ENCODE assay signal across 24 mouse cellular contexts in genomic region chr9:31298751-31299150, GRCm38 (mm10). TPM values are rescaled to one million over a fixed set of nuclear protein-coding genes. Genes with fewer than 3 reads are reported as not detected.
DNase-seq lines count a peak whose midpoint lies in the region; ATAC-seq and TF ChIP-seq lines count a peak whose summit lies in the region.
"Had no signal": no experiment of that assay in that cellular context is flagged by ENCODE, and none has a peak within 500 bp of the region (broad histone marks: within the 10 kb centered on the region; RNA-seq: fewer than 3 reads in every experiment).

No protein-coding gene starts in this region.

- H3K4me1 ChIP-seq in liver, adult 2 months (ENCODE audit: control insufficient read depth, insufficient read depth, low read length): peaks cover 24% of the 10 kb centered on the region
- peaks cover 68% of the 10 kb centered on the region for H3K4me1 ChIP-seq in liver, embryonic 12.5 days
- H3K4me1 ChIP-seq: embryonic facial prominence, embryonic 12.5 days; limb, embryonic 15.5 days had no signal

- no peak overlapping the region for H3K4me2 ChIP-seq in liver, embryonic 12.5 days
- H3K4me2 ChIP-seq: embryonic facial prominence, embryonic 12.5 days; heart, embryonic 11.5 days; hindbrain, embryonic 14.5 days; limb, embryonic 15.5 days; midbrain, embryonic 11.5 days had no signal

- no peaks in the 10 kb centered on the region for H3K36me3 ChIP-seq in liver, adult 2 months (ENCODE audit: control insufficient read depth, insufficient read depth, low read length)
- H3K36me3 ChIP-seq in liver, embryonic 12.5 days: no peaks in the 10 kb centered on the region
- H3K36me3 ChIP-seq: embryonic facial prominence, embryonic 12.5 days; limb, embryonic 10.5 days; limb, embryonic 15.5 days had no signal

- peak; percentile 72 for ATAC-seq in cerebellum, adult (ENCODE audit: insufficient number of reproducible peaks, low FRiP score, low TSS enrichment)
- no peak for ATAC-seq in liver, embryonic 12.5 days
- ATAC-seq: forebrain, embryonic 14.5 days; intestine, postnatal 0 days; liver, postnatal 0 days; midbrain, embryonic 16.5 days had no signal

- peak overlapping the region; percentile 55 for H3K27ac ChIP-seq in liver, adult 2 months (replicated peaks; ENCODE audit: insufficient read depth, low read depth, low read length)
- H3K27ac ChIP-seq in liver, embryonic 12.5 days: no peak overlapping the region; the same call in 1 of the 2 replicates
- H3K27ac ChIP-seq: embryonic facial prominence, embryonic 12.5 days; hindbrain, embryonic 14.5 days; limb, embryonic 10.5 days; limb, embryonic 15.5 days had no signal

- WGBS in liver, adult 2 months: 51% methylated on average over 6 of the region's 6 CpGs
- WGBS in liver, embryonic 12.5 days (ENCODE audit: insufficient replicate concordance): 75% methylated on average over 6 of the region's 6 CpGs

- TF ChIP-seq CTCF in liver, adult 2 months (IDR thresholded peaks at IDR 0.05; ENCODE audit: low read depth, low read length): no peak

- peaks cover 11% of the 10 kb centered on the region; the same call in 1 of the 2 replicates for H3K79me2 ChIP-seq in liver, adult 2 months (ENCODE audit: control insufficient read depth, insufficient read depth, low read length)

- no peaks in the 10 kb centered on the region for H3K9me3 ChIP-seq in liver, embryonic 12.5 days (replicated peaks)
- H3K9me3 ChIP-seq: embryonic facial prominence, embryonic 12.5 days; limb, embryonic 10.5 days; limb, embryonic 15.5 days had no signal

- H3K4me3 ChIP-seq in liver, adult 2 months (ENCODE audit: insufficient read depth, low read depth, low read length): no peak overlapping the region
- H3K4me3 ChIP-seq in liver, embryonic 12.5 days: no peak overlapping the region
- H3K4me3 ChIP-seq: embryonic facial prominence, embryonic 12.5 days; limb, embryonic 10.5 days; limb, embryonic 15.5 days had no signal

- no peaks in the 10 kb centered on the region for H3K27me3 ChIP-seq in liver, adult 2 months (ENCODE audit: control insufficient read depth, insufficient read depth, low read length)
- no peaks in the 10 kb centered on the region for H3K27me3 ChIP-seq in liver, embryonic 12.5 days (replicated peaks)
- H3K27me3 ChIP-seq: embryonic facial prominence, embryonic 12.5 days; limb, embryonic 15.5 days had no signal

- no peak overlapping the region for H3K9ac ChIP-seq in liver, adult 2 months (ENCODE audit: low read depth, low read length)
- H3K9ac ChIP-seq in liver, embryonic 12.5 days: no peak overlapping the region
- H3K9ac ChIP-seq: embryonic facial prominence, embryonic 12.5 days; hindbrain, embryonic 14.5 days; limb, embryonic 15.5 days; liver, postnatal 0 days had no signal

- no peak for DNase-seq in cerebellum, postnatal 10 days
- DNase-seq in liver, adult 2 months (ENCODE audit: extremely low read depth, low read depth, low spot score): peak; percentile 78
- DNase-seq in cerebellum, adult 9-10 months: peak; percentile 78
- DNase-seq in right cerebral cortex, adult 2 months (ENCODE audit: low spot score in 2 of 2): no peak
- DNase-seq: B cell, adult 2 months; embryo, embryonic 11 days; gastrocnemius, postnatal 14 days; kidney, postnatal 14 days; layer of hippocampus, adult 9-11 months; liver, postnatal 0 days; lung, postnatal 36 days; thymus, adult 2 months; thymus, postnatal 4 days had no signal

- no peak for TF ChIP-seq POLR2A in liver, adult 2 months (IDR thresholded peaks at IDR 0.05; ENCODE audit: extremely low read depth, insufficient read depth, low read length)

RNA-seq across cellular contexts. Expression of gene Prdm10, which starts 18.4 kb away (rescaled TPM):
- total RNA-seq in liver, adult 2 months (2014; rRNA removed): 2.7 and 3.6 TPM in 2 replicates
- 4.5 and 4.8 TPM in 2 replicates for polyA plus RNA-seq in liver, adult 2 months (2012; rRNA removed)
- 4.1 and 4.7 TPM in 2 replicates for polyA plus RNA-seq in liver, embryonic 12.5 days (2016; fragmentation: Nextera tagmentation; extraction: Ambion mirVana)

Comparison
In these comparisons a context has a peak if more than half of its experiments do, and no peak if none do; other contexts are left out.
1. DNase-seq: peak in liver, adult 2 months (single experiment) and cerebellum, adult 9-10 months (single experiment); none in cerebellum, postnatal 10 days (0 of 2) and right cerebral cortex, adult 2 months (0 of 2).